Mouse (Mus musculus) lung, postnatal 25 days (tissue): ENCODE measurements around the gene Ubqln1.
"Not testable (repeated sequence)": the region's sequence is repeated elsewhere in the genome, so short reads cannot be mapped to it uniquely, and the experiment has no call there.

Source experiments
- DNase-seq: peaks from one replicate; pipeline ENCODE4 v3.0.0; 2022; ENCODE audit warnings: low spot score

The Ubqln1 gene

GRCm38 (mm10) chr13:58150442-58150841 is 65.0 kb downstream of the Ubqln1 start:
- DNase-seq, result no peak

GRCm38 (mm10) chr13:58149629-58150028 is 65.8 kb downstream of the Ubqln1 start:
- no peak for DNase-seq

GRCm38 (mm10) chr13:58149033-58149558 is 66.4 kb downstream of the Ubqln1 start:
- DNase-seq, result peak; percentile 46

- no peak for DNase-seq
These were observed 67.1 kb downstream of the Ubqln1 start for GRCm38 (mm10) chr13:58148256-58148831.

- no peak for DNase-seq
These were observed 67.7 kb downstream of the Ubqln1 start for GRCm38 (mm10) chr13:58147760-58148159.

GRCm38 (mm10) chr13:58146603-58147002 is 68.8 kb downstream of the Ubqln1 start:
- DNase-seq, result not testable (repeated sequence)

GRCm38 (mm10) chr13:58131692-58132091 is 83.8 kb downstream of the Ubqln1 start:
- no peak for DNase-seq

- DNase-seq, result no peak
These were observed 85.7 kb downstream of the Ubqln1 start for GRCm38 (mm10) chr13:58129687-58130246.

- peak; percentile 97 for DNase-seq
These were observed 86.4 kb downstream of the Ubqln1 start for GRCm38 (mm10) chr13:58128768-58129671.

- peak; percentile 93 for DNase-seq
These were observed 87.1 kb downstream of the Ubqln1 start, which contains the start of gene Hnrnpa0 for GRCm38 (mm10) chr13:58128396-58128767. Hnrnpa0 (minus strand) TSS chr13:58128556.

- DNase-seq, result peak; percentile 23
These were observed 87.6 kb downstream of the Ubqln1 start for GRCm38 (mm10) chr13:58127766-58128361.

- DNase-seq, result no peak
These were observed 88.3 kb downstream of the Ubqln1 start for GRCm38 (mm10) chr13:58126862-58127765.
